Mouse (Mus musculus) limb, embryonic 11.5 days (tissue): Measurements from ENCODE around the gene Lnpep. TPM values are rescaled to one million over a fixed set of nuclear protein-coding genes. Genes with fewer than 3 reads are reported as not detected.

Experiments used
- ATAC-seq: fragments of 200-750 bp; cut with Nextera tagmentation; 2 replicates; pipeline ENCODE4 v1.8.0; 2017; ENCODE audit warnings: low read depth; ENCODE audit not compliant: insufficient number of reproducible peaks, low FRiP score, low TSS enrichment
- DNase-seq: peaks from one replicate; pipeline ENCODE4 v3.0.0-alpha.2; 2015; ENCODE audit warnings: low spot score
- H3K27ac ChIP-seq: fragments of 300-500 bp; sonication (generic); replicated peaks from 2 replicates; pipeline ENCODE4 v1.5.1; 2014; ENCODE audit warnings: low read depth, mild to moderate bottlenecking, low read length
- H3K27me3 ChIP-seq: fragments of 300-500 bp; sonication (generic); 2 replicates; pipeline ENCODE4 v1.6.1; 2014; ENCODE audit warnings: mild to moderate bottlenecking, low read length, mixed read lengths; ENCODE audit not compliant: control insufficient read depth, insufficient read depth
- H3K36me3 ChIP-seq: fragments of 300-500 bp; sonication (generic); 2 replicates; pipeline ENCODE4 v1.6.1; 2014; ENCODE audit warnings: mild to moderate bottlenecking, low read length, moderate library complexity, mixed read lengths; ENCODE audit not compliant: control insufficient read depth, insufficient read depth
- H3K4me1 ChIP-seq: fragments of 300-500 bp; sonication (generic); 2 replicates; pipeline ENCODE4 v1.6.1; 2014; ENCODE audit warnings: low read length, mixed read lengths; ENCODE audit not compliant: control insufficient read depth, insufficient read depth
- H3K4me2 ChIP-seq: fragments of 300-500 bp; sonication (generic); 2 replicates; pipeline ENCODE4 v1.6.1; 2014; ENCODE audit warnings: low read depth, mild to moderate bottlenecking, moderate library complexity; ENCODE audit not compliant: severe bottlenecking
- H3K4me3 ChIP-seq: fragments of 300-500 bp; sonication (generic); 2 replicates; pipeline ENCODE4 v1.5.1; 2014; ENCODE audit warnings: low read depth, low read length
- H3K9ac ChIP-seq: fragments of 300-500 bp; sonication (generic); 2 replicates; pipeline ENCODE4 v1.6.1; 2014; ENCODE audit warnings: mild to moderate bottlenecking, low read length
- H3K9me3 ChIP-seq: fragments of 300-500 bp; sonication (generic); 2 replicates; pipeline ENCODE4 v1.6.1; 2016; ENCODE audit warnings: low read length; ENCODE audit not compliant: control insufficient read depth
- WGBS: fragments of 180-500 bp; shearing (Covaris S2); extraction: QIAGEN DNeasy Blood & Tissue Kit; methylation state at CpG from one replicate; pipeline ENCODE4 v1.1.7; 2014; 5-methylcytosine and 5-hydroxymethylcytosine counted together
- polyA plus RNA-seq: library from polyadenylated mRNA; unstranded; fragments of >200 nt; fragmentation: Nextera tagmentation; extraction: Ambion mirVana; gene quantifications from 2 replicates; pipeline ENCODE4 v1.2.1, GENCODE M21; 2014

Lnpep gene
- polyA plus RNA-seq, 1 experiment from 2014 or later = 8.6 TPM

GRCm38 (mm10) chr17:17621586-17621985 is 3.3 kb downstream of the Lnpep start:
- Histone ChIP-seq H3K4me2 (no peak overlapping the region), H3K4me1 (peaks cover 6% of the 10 kb centered on the region; the same call in 1 of the 2 replicates), H3K27ac (no peak overlapping the region), H3K36me3 (no peaks in the 10 kb centered on the region), H3K4me3 (no peak overlapping the region), H3K9me3 (no peaks in the 10 kb centered on the region), H3K27me3 (no peaks in the 10 kb centered on the region), H3K9ac (no peak overlapping the region)
- ATAC-seq = no peak
- 47% methylated on average over 3 of the region's 3 CpGs for WGBS
- no peak for DNase-seq

DNA sequence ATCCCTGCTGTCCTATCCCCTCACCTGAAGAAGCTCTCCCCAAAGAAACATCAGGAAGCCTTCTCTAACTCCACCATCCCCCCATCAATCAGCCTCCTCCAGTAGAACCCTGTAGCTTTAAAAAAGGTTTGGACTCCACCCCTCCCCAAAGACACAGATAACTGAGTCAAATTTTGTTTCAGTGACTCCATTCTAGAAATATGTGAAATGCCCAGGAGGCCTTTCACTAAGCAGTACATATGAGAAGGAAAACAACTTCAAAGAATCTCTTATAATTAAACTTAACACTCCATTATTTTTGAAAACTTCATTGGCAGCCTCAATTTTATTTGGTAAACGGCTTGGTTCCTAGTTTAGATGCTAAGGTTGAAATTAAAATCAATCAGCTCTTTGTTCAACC is 6.4 kb downstream of the Lnpep start:
- 64% methylated on average over 1 of the region's 1 CpGs for WGBS
- no peaks in the 10 kb centered on the region for H3K27me3 ChIP-seq
- no peak overlapping the region for H3K4me2 ChIP-seq
- no peaks in the 10 kb centered on the region for H3K9me3 ChIP-seq
- no peaks in the 10 kb centered on the region for H3K36me3 ChIP-seq
- H3K4me1 ChIP-seq = peaks cover 3% of the 10 kb centered on the region; the same call in 1 of the 2 replicates
- H3K4me3 ChIP-seq = no peak overlapping the region
- DNase-seq (no peak), ATAC-seq (no peak)
- H3K27ac ChIP-seq = no peak overlapping the region
- no peak overlapping the region for H3K9ac ChIP-seq

DNA sequence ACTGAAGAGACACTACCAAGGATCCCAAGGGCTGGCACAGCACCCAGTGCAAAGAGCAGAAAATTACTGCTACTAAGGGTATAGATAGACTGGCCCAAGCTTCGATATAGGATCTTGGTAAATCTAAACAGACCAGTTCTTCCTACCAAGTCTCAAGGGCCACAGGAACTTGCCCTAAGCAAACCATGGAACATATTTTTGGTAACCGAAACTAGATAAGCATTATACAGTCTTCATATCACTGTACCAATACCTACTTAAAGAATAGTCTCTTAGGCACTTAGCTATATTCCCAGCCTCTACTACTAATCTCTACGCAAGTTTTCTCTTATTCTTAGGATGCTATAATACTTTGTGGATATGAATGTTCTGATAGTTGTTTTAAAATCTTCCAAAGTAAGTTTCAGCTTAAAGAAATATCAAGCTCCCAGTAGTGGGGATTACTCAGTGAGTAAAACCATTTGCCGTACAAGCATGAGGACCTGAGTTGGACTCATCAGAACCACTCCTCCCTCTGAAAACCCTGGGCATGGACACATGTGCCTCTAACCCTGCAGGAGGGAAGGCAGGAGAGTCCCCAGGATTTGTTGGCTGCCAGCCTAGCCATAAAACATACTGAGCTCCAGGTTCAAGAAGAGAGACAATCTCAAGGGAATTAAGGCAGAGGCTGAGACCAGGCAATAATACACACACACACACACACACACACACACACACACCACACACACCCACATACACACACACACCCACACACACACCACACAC is 7.2 kb downstream of the Lnpep start:
- H3K27me3 ChIP-seq = no peaks in the 10 kb centered on the region
- no peaks in the 10 kb centered on the region for H3K36me3 ChIP-seq
- no peak overlapping the region for H3K9ac ChIP-seq
- no peaks in the 10 kb centered on the region for H3K9me3 ChIP-seq
- 90% methylated on average over 4 of the region's 4 CpGs for WGBS
- ATAC-seq = no peak
- no peaks in the 10 kb centered on the region for H3K4me1 ChIP-seq
- no peak for DNase-seq
- no peak overlapping the region for H3K4me2 ChIP-seq
- H3K27ac ChIP-seq = no peak overlapping the region
- H3K4me3 ChIP-seq = no peak overlapping the region

DNA sequence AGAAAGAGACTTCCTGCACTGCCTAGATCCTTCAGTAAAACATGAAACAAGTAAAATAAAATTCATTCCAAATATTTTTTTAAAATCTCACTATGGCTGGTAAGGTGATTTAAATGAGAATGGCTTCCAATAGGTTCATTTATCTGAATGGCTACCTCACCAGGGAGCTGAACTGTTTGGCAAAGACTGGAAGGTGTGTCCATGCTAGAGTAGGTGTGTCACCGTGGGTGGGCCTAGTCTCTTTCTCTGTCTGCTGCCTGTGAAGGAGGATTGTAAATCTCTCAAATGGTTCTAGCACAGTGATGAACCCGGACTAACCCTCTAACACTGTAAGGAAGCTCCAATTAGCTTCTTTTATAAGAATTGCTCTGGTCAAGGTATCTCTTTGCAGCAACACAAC is 12.5 kb downstream of the Lnpep start:
- no peaks in the 10 kb centered on the region for H3K4me1 ChIP-seq
- no peak for ATAC-seq
- no peak overlapping the region for H3K27ac ChIP-seq
- DNase-seq = no peak
- H3K9ac ChIP-seq = no peak overlapping the region
- no peaks in the 10 kb centered on the region for H3K27me3 ChIP-seq
- 74% methylated on average over 2 of the region's 2 CpGs for WGBS
- H3K36me3 ChIP-seq = no peaks in the 10 kb centered on the region
- H3K4me2 ChIP-seq = no peak overlapping the region
- no peaks in the 10 kb centered on the region for H3K9me3 ChIP-seq
- no peak overlapping the region for H3K4me3 ChIP-seq

- ATAC-seq (no peak), DNase-seq (no peak)
- Histone ChIP-seq H3K4me1 (no peaks in the 10 kb centered on the region), H3K4me2 (no peak overlapping the region), H3K36me3 (no peaks in the 10 kb centered on the region), H3K27me3 (no peaks in the 10 kb centered on the region), H3K9ac (no peak overlapping the region), H3K27ac (no peak overlapping the region), H3K4me3 (no peak overlapping the region), H3K9me3 (no peaks in the 10 kb centered on the region)
- 68% methylated on average over 3 of the region's 3 CpGs for WGBS
Observed at GRCm38 (mm10) chr17:17609523-17609922, 15.3 kb downstream of the Lnpep start.

DNA sequence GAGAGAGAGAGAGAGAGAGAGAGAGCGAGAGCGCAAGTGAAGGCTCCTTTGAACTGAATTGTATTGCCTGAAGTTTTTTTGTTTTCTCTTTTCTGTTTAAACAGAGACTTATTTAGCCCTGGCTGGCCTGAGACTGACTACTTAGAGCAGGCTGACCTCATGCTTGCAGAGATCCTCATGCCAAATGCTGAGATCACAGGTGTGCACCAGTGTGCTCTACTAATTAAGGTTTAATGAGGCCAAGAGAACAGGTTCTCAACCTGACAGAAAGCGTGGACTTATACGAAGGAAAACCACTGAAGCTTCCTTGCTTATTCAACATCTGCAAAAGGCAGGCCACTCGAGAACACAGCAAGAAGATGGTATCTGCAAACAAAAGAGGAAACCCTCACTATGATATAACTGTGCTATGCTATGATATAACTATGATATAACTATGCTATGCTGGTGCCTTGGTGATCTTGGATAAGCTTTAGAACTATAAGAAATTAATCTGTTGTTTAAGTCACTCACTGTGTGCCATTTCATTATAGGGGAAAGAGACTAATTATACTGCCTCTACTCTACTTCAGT is 16.3 kb downstream of the Lnpep start:
- 84% methylated on average over 5 of the region's 5 CpGs for WGBS
- H3K9ac ChIP-seq = no peak overlapping the region
- H3K27me3 ChIP-seq = no peaks in the 10 kb centered on the region
- no peak overlapping the region for H3K4me2 ChIP-seq
- DNase-seq = no peak
- H3K27ac ChIP-seq = no peak overlapping the region
- ATAC-seq = no peak
- H3K4me3 ChIP-seq = no peak overlapping the region
- no peaks in the 10 kb centered on the region for H3K9me3 ChIP-seq
- no peaks in the 10 kb centered on the region for H3K36me3 ChIP-seq
- no peaks in the 10 kb centered on the region for H3K4me1 ChIP-seq

- Histone ChIP-seq H3K27ac (no peak overlapping the region), H3K4me3 (no peak overlapping the region), H3K27me3 (no peaks in the 10 kb centered on the region), H3K4me2 (no peak overlapping the region), H3K9me3 (no peaks in the 10 kb centered on the region), H3K9ac (no peak overlapping the region), H3K36me3 (no peaks in the 10 kb centered on the region), H3K4me1 (no peaks in the 10 kb centered on the region)
- 90% methylated on average over 2 of the region's 2 CpGs for WGBS
- no peak for ATAC-seq
- no peak for DNase-seq
Observed at GRCm38 (mm10) chr17:17604554-17604953, 20.3 kb downstream of the Lnpep start.

DNA sequence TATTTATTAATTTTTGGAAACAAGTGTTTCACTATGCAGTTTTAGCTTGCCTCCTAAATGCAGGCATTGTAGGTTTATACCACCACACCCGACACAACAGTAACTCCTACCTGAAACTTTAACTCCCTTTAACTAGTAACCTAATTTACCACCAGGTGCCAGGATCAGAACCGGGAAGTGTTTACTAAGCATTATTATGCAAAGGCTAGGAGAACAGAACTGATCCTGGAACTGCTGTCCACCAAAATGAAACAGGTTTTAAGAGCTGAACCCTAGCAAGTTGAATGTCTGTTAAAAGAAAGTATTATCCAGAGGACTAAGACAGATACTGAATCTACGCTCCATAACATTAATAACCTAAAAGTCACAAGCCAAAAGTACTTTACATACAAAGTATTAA is 21.2 kb downstream of the Lnpep start:
- WGBS = 86% methylated on average over 3 of the region's 3 CpGs
- no peaks in the 10 kb centered on the region for H3K36me3 ChIP-seq
- no peaks in the 10 kb centered on the region for H3K9me3 ChIP-seq
- H3K4me3 ChIP-seq = no peak overlapping the region
- H3K4me1 ChIP-seq = no peaks in the 10 kb centered on the region
- no peak overlapping the region for H3K27ac ChIP-seq
- no peak overlapping the region for H3K9ac ChIP-seq
- ATAC-seq (no peak), DNase-seq (no peak)
- no peak overlapping the region for H3K4me2 ChIP-seq
- no peaks in the 10 kb centered on the region for H3K27me3 ChIP-seq

DNA sequence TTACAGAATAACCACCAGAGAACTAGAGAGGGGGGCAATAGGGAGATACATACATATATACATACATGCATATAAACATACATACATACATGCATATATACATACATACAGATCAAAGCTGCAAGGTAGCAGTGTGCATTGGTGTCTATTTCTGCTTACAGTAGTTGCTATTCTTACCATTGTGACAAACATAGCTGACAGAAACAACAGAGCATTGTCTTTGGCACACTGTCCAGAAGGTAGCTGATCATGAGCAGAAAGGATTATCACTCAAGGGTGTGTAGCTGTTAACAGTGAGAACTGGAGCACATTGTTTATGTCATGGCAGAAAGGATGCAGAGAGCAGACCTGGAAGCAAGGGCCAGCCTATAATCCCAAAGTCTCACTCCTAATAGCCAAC is 22.1 kb downstream of the Lnpep start:
- DNase-seq (no peak), ATAC-seq (no peak)
- Histone ChIP-seq H3K27ac (no peak overlapping the region), H3K27me3 (no peaks in the 10 kb centered on the region), H3K9me3 (no peaks in the 10 kb centered on the region), H3K4me2 (no peak overlapping the region), H3K9ac (no peak overlapping the region), H3K36me3 (no peaks in the 10 kb centered on the region), H3K4me3 (no peak overlapping the region), H3K4me1 (no peaks in the 10 kb centered on the region)
